Comparison of ENCODE assay signal across 22 mouse cellular contexts in the genomic region with DNA sequence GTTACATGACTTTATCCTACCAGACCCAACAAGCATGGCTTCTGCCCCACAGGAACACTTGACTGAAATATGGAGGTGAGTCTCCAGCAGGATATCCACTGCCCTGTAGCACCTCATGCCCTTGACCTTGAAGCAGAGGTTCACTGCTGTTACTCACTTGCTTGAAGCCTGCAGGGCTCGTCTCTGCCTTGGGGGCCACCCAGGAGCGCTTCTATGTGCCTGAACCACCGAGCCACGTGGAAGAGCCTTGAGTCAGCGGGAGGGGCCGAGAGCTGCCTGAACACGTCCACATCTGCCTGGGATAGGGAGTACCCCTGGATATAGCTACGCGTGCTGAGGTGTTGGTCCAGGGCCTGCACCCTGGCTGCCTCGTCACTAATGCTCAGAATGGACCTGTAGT. TPM values are rescaled to one million over a fixed set of nuclear protein-coding genes. Genes with fewer than 3 reads are reported as not detected.
DNase-seq lines count a peak whose midpoint lies in the region; ATAC-seq and TF ChIP-seq lines count a peak whose summit lies in the region.
"Had no signal": no experiment of that assay in that cellular context is flagged by ENCODE, and none has a peak within 500 bp of the region (broad histone marks: within the 10 kb centered on the region; RNA-seq: fewer than 3 reads in every experiment).

No protein-coding gene starts in this region.

- peaks cover 86% of the 10 kb centered on the region for H3K4me1 ChIP-seq in megakaryocyte, embryonic 14.5 days
- H3K4me1 ChIP-seq in E14TG2a.4 (replicated peaks; ENCODE audit: low read depth, low read length) (peaks cover 98% of the 10 kb centered on the region), ES-Bruce4 (ENCODE audit: control insufficient read depth, insufficient read depth, low read length) (peaks cover 4% of the 10 kb centered on the region)
- H3K4me1 ChIP-seq in forebrain, embryonic 14.5 days (ENCODE audit: control insufficient read depth, insufficient read depth, low read length), result no peaks in the 10 kb centered on the region
- H3K4me1 ChIP-seq: hindbrain, embryonic 12.5 days had no signal

- whole genome bisulfite sequencing in forebrain, embryonic 14.5 days, result 91% methylated on average over 10 of the region's 10 CpGs

- ATAC-seq in megakaryocyte, adult 5-6 weeks (ENCODE audit: poor library complexity, severe bottlenecking), result no peak
- ATAC-seq in forebrain, embryonic 14.5 days, result no peak
- ATAC-seq: activated CD4-positive, CD25-positive, alpha-beta regulatory T cell, adult 4 months; forebrain, embryonic 13.5 days; hindbrain, embryonic 16.5 days; inflammation-experienced regulatory T-cells, adult 6 months had no signal

- DNase-seq in ZHBTc4 (ENCODE audit: low read depth, low spot score) (peak; percentile 69), liver (no peak)
- no peak for DNase-seq in kidney, postnatal 10 days
- no peak for DNase-seq in forebrain, embryonic 14.5 days (ENCODE audit: low spot score)
- DNase-seq: adrenal gland, postnatal 36 days; cerebellum, adult 2 months; cerebellum, postnatal 10 days; embryo, embryonic 11 days; gastrocnemius, adult 2 months; gastrocnemius, postnatal 25 days; heart, postnatal 10 days; heart, postnatal 4 days had no signal

- no peak for TF ChIP-seq POLR2A in ES-Bruce4 (IDR thresholded peaks at IDR 0.05; ENCODE audit: insufficient read depth, low read length)

- no peaks in the 10 kb centered on the region for H3K27me3 ChIP-seq in megakaryocyte, embryonic 14.5 days (replicated peaks)
- H3K27me3 ChIP-seq in E14TG2a.4 (ENCODE audit: insufficient read depth, low read length) (no peaks in the 10 kb centered on the region), ES-Bruce4 (ENCODE audit: control insufficient read depth, insufficient read depth, low read length, poor library complexity, severe bottlenecking) (no peaks in the 10 kb centered on the region)
- no peaks in the 10 kb centered on the region for H3K27me3 ChIP-seq in forebrain, embryonic 14.5 days (replicated peaks; ENCODE audit: control insufficient read depth, insufficient read depth, low read length)
- H3K27me3 ChIP-seq: embryonic facial prominence, embryonic 12.5 days; forebrain, embryonic 13.5 days; hindbrain, embryonic 12.5 days had no signal

- no peak for TF ChIP-seq CTCF in E14TG2a.4 (conservative IDR thresholded peaks at IDR 0.05; ENCODE audit: low read length)
- TF ChIP-seq CTCF in ES-Bruce4 (IDR thresholded peaks at IDR 0.05; ENCODE audit: low read depth, low read length), result no peak

- 0 out of 2 replicates have a peak overlapping the region, but pooled peaks have one; percentile 4 for H3K9ac ChIP-seq in ES-Bruce4 (ENCODE audit: low read depth, poor library complexity, severe bottlenecking)
- H3K9ac ChIP-seq in forebrain, embryonic 14.5 days (ENCODE audit: low read length), result no peak overlapping the region
- H3K9ac ChIP-seq: embryonic facial prominence, embryonic 12.5 days; forebrain, embryonic 13.5 days; hindbrain, embryonic 12.5 days had no signal

- no peak for TF ChIP-seq EP300 in ES-Bruce4 (IDR thresholded peaks at IDR 0.05; ENCODE audit: insufficient read depth, low read depth, low read length)

- no peak overlapping the region for H3K4me2 ChIP-seq in forebrain, embryonic 14.5 days (ENCODE audit: low read length)
- H3K4me2 ChIP-seq: embryonic facial prominence, embryonic 12.5 days; forebrain, embryonic 13.5 days; hindbrain, embryonic 12.5 days had no signal

- H3K9me3 ChIP-seq in megakaryocyte, embryonic 14.5 days, result no peaks in the 10 kb centered on the region
- H3K9me3 ChIP-seq in E14TG2a.4 (ENCODE audit: low read length) (no peaks in the 10 kb centered on the region), ES-Bruce4 (replicated peaks; ENCODE audit: control insufficient read depth, insufficient read depth, low read length, poor library complexity, severe bottlenecking) (no peaks in the 10 kb centered on the region)
- no peaks in the 10 kb centered on the region for H3K9me3 ChIP-seq in forebrain, embryonic 14.5 days (replicated peaks; ENCODE audit: control insufficient read depth, low read length)
- H3K9me3 ChIP-seq: embryonic facial prominence, embryonic 12.5 days; forebrain, embryonic 13.5 days; hindbrain, embryonic 12.5 days had no signal

- peaks cover 95% of the 10 kb centered on the region for H3K36me3 ChIP-seq in megakaryocyte, embryonic 14.5 days (replicated peaks; ENCODE audit: low read length)
- H3K36me3 ChIP-seq in E14TG2a.4 (ENCODE audit: insufficient read depth, low read length) (peaks cover 98% of the 10 kb centered on the region), ES-Bruce4 (ENCODE audit: control insufficient read depth, insufficient read depth, low read length, poor library complexity, severe bottlenecking) (peaks cover 40% of the 10 kb centered on the region)
- peaks cover 54% of the 10 kb centered on the region for H3K36me3 ChIP-seq in forebrain, embryonic 14.5 days (ENCODE audit: control insufficient read depth, insufficient read depth, low read length)

- H3K27ac ChIP-seq in ES-Bruce4 (ENCODE audit: insufficient read depth, low read length), result peak overlapping the region; percentile 16
- H3K27ac ChIP-seq in forebrain, embryonic 14.5 days (ENCODE audit: low read depth, low read length), result no peak overlapping the region
- H3K27ac ChIP-seq: embryonic facial prominence, embryonic 12.5 days; forebrain, embryonic 13.5 days; gastrocnemius, adult 2 months; hindbrain, embryonic 12.5 days had no signal

- H3K4me3 ChIP-seq in megakaryocyte, embryonic 14.5 days (replicated peaks), result peak overlapping the region; percentile 11
- H3K4me3 ChIP-seq in E14TG2a.4 (replicated peaks; ENCODE audit: low read length) (peak overlapping the region; percentile 43; the same call in 1 of the 2 replicates), ES-Bruce4 (ENCODE audit: low read depth, low read length) (no peak overlapping the region)
- no peak overlapping the region for H3K4me3 ChIP-seq in forebrain, embryonic 14.5 days (ENCODE audit: low read depth, low read length)
- H3K4me3 ChIP-seq: embryonic facial prominence, embryonic 12.5 days; forebrain, embryonic 13.5 days; gastrocnemius, adult 2 months; hindbrain, embryonic 12.5 days had no signal

RNA-seq across cellular contexts. Expression of a gene that starts 7.6 kb away (rescaled TPM):
- polyA plus RNA-seq in megakaryocyte, embryonic 14.5 days (2012; ENCODE audit: insufficient read depth, low replicate concordance), result 4.8 and 43.5 TPM in 2 replicates
- 27.5 and 31.5 TPM in 2 replicates for total RNA-seq in megakaryocyte, adult 5-6 weeks (2015)
- 39.8 and 45.1 TPM in 2 replicates for total RNA-seq in megakaryocyte, adult 5-6 weeks (2017)
- 143 and 149 TPM in 2 replicates for polyA plus RNA-seq in ES-Bruce4 (2011; ENCODE audit: insufficient read depth, insufficient read length, low read depth, missing spikeins)
- polyA plus RNA-seq in forebrain, embryonic 14.5 days (2014; fragmentation: Nextera tagmentation; extraction: Ambion mirVana), result 51.5 and 59.2 TPM in 2 replicates

RNA-seq across cellular contexts. Expression of a gene that starts 36.3 kb away (rescaled TPM):
- 0.22 and 0.54 TPM in 2 replicates for polyA plus RNA-seq in megakaryocyte, embryonic 14.5 days (2012; ENCODE audit: insufficient read depth, low replicate concordance)
- total RNA-seq in megakaryocyte, adult 5-6 weeks (2015), result 5.7 and 8.4 TPM in 2 replicates
- total RNA-seq in megakaryocyte, adult 5-6 weeks (2017), result 4.5 and 5.4 TPM in 2 replicates
- polyA plus RNA-seq in ES-Bruce4 (2011; ENCODE audit: insufficient read depth, insufficient read length, low read depth, missing spikeins), result not detected in 2 replicates
- polyA plus RNA-seq in forebrain, embryonic 14.5 days (2014; fragmentation: Nextera tagmentation; extraction: Ambion mirVana), result 0.10 TPM in 1 of 2 replicates, not detected in the other

RNA-seq across cellular contexts. Expression of a gene that starts 43.3 kb away (rescaled TPM):
- polyA plus RNA-seq in megakaryocyte, embryonic 14.5 days (2012; ENCODE audit: insufficient read depth, low replicate concordance), result 5.7 and 38.9 TPM in 2 replicates
- 52.4 and 55.3 TPM in 2 replicates for total RNA-seq in megakaryocyte, adult 5-6 weeks (2015)
- 105 and 107 TPM in 2 replicates for total RNA-seq in megakaryocyte, adult 5-6 weeks (2017)
- 179 and 208 TPM in 2 replicates for polyA plus RNA-seq in ES-Bruce4 (2011; ENCODE audit: insufficient read depth, insufficient read length, low read depth, missing spikeins)
- 179 and 180 TPM in 2 replicates for polyA plus RNA-seq in forebrain, embryonic 14.5 days (2014; fragmentation: Nextera tagmentation; extraction: Ambion mirVana)

RNA-seq across cellular contexts. Expression of a gene that starts 57.2 kb away (rescaled TPM):
- polyA plus RNA-seq in megakaryocyte, embryonic 14.5 days (2012; ENCODE audit: insufficient read depth, low replicate concordance), result not detected in 2 replicates
- total RNA-seq in megakaryocyte, adult 5-6 weeks (2015), result 2.1 and 3.5 TPM in 2 replicates
- total RNA-seq in megakaryocyte, adult 5-6 weeks (2017), result 1.7 and 3.5 TPM in 2 replicates
- 6.1 and 9.2 TPM in 2 replicates for polyA plus RNA-seq in ES-Bruce4 (2011; ENCODE audit: insufficient read depth, insufficient read length, low read depth, missing spikeins)
- polyA plus RNA-seq in forebrain, embryonic 14.5 days (2014; fragmentation: Nextera tagmentation; extraction: Ambion mirVana), result 2.5 and 3.2 TPM in 2 replicates

Comparison
In these comparisons a context has a peak if more than half of its experiments do, and no peak if none do; other contexts are left out.
1. H3K4me3 ChIP-seq: peak in megakaryocyte, embryonic 14.5 days (single experiment) and E14TG2a.4 (single experiment); none in ES-Bruce4 (single experiment) and forebrain, embryonic 14.5 days (single experiment).